Mouse (Mus musculus) bone marrow, adult 2 months (tissue): Measurements from ENCODE around the gene Cdk14.

ENCODE experiments used
- CTCF ChIP-seq: fragments of 200-500 bp; IDR thresholded peaks from 2 replicates; pipeline ENCODE4 v1.5.1; 2011; ENCODE audit warnings: low read length, control low read depth; ENCODE audit not compliant: control insufficient read depth, insufficient read depth
- POLR2A ChIP-seq: fragments of 200-500 bp; IDR thresholded peaks from 2 replicates; pipeline ENCODE4 v1.6.1; 2011; ENCODE audit warnings: low read depth, mild to moderate bottlenecking, control low read depth, low read length, borderline replicate concordance; ENCODE audit not compliant: control insufficient read depth

DNA sequence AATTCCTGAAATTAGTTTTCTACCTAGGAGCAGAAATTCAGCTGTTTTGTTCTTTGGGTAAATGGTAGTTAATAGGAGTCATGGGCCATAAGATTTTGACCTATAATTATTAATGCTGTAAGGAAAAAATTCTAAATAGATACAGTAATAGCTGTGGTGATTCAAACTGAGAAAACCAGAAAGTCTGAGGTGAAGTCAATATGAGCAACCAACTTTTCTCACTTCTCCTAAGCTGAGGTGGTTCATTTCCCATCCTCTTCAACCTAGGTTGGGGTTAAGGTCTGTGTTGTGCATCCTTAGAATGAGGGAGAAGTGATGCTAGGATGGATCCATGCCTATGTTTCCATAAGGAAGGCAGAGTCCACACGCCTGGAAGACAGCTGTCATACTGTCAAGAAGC lies 649.5 kb downstream of the Cdk14 start:
- TF ChIP-seq POLR2A = no peak
- no peak for TF ChIP-seq CTCF
